Mouse (Mus musculus): ENCODE measurements around the gene Ccnh. TPM values are rescaled to one million over a fixed set of nuclear protein-coding genes. Genes with fewer than 3 reads are reported as not detected.

Ccnh gene
- polyA plus RNA-seq, 1 experiment, result 16.1 TPM

DNA sequence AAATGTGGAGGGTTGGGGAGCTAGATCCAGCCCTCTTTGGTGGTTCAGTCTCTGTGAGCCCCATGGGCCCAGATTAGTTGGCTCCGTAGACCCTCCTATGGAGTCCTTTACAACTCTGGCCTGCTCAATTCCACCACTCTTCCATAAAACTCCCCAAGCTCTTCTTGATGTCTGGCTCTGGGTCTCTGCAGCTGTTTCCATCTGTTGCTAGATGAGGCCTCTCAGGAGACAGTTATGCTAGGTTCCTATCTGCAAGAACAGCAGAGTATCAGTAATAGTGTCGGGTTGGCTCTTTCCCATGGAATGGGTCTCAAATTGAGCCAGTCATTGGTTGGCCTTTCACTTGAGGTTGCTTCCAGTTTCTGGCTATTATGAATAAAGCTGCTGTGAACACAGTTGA, 2.0 kb downstream of the Ccnh start:
- DNase-seq (ENCODE audit: low read depth in 1 of 2, low spot score in 2 of 2), result no peak
- H3K36me3 ChIP-seq (ENCODE audit: control insufficient read depth, insufficient read depth, low read length), result peaks cover 3% of the 10 kb centered on the region; the same call in 1 of the 2 replicates
- no peak for TF ChIP-seq CTCF (IDR thresholded peaks at IDR 0.05; ENCODE audit: extremely low read depth, insufficient read depth, insufficient read length, insufficient replicate concordance)
- no peak for TF ChIP-seq POLR2A (IDR thresholded peaks at IDR 0.05; ENCODE audit: low read depth, low read length)
- H3K27ac ChIP-seq (ENCODE audit: insufficient read depth, low read length), result no peak overlapping the region
- 90% methylated on average over 2 of the region's 2 CpGs for WGBS
- H3K27me3 ChIP-seq (ENCODE audit: control insufficient read depth, insufficient read depth, low read length), result no peaks in the 10 kb centered on the region
- H3K4me3 ChIP-seq (ENCODE audit: extremely low read depth, insufficient read depth, insufficient read length), result no peak overlapping the region
- no peaks in the 10 kb centered on the region for H3K4me1 ChIP-seq (ENCODE audit: control insufficient read depth, insufficient read depth, insufficient read length)

DNA sequence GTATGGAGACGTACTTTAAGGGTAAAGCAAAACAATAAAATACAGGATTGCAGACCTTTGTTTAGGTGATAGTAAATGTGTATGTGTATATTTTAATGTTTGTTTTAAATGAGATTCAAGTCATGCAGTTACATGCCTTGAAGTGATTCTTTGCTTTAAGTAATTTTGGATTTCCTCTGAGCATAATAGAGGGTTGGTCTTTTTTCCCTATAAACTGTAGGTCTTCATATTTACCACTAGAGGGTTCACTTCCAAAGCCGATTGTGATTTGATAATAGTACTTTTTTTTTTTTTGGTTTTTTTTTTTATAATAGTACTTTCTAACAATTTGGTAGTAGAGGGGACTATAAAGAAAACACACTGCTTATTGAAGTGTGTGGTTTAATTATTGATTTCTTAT, 18.3 kb downstream of the Ccnh start:
- no peak overlapping the region for H3K27ac ChIP-seq (ENCODE audit: insufficient read depth, low read length)
- H3K36me3 ChIP-seq (ENCODE audit: control insufficient read depth, insufficient read depth, low read length), result peaks cover 12% of the 10 kb centered on the region

DNA sequence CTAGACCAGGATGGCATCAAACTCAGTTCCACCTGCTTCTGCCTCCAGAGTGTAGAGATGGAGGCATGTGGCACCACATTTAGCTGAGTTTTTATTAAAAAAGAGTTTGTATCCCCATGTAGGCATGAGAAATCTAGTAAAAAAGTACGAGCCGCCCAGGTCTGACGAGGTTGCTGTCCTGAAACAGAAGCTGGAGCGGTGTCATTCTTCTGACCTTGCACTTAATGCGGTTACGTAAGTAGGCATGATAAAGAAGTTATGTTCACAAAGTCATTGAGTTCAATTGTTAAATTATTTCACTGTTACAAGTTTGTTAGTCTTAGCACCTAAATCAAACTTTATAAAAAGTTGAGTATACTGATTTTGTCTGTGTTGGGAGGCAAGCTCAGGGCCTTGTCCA, 19.4 kb downstream of the Ccnh start:
- no peak for DNase-seq (ENCODE audit: low read depth in 1 of 2, low spot score in 2 of 2)
- no peak overlapping the region for H3K4me3 ChIP-seq (ENCODE audit: extremely low read depth, insufficient read depth, insufficient read length)
- no peak overlapping the region for H3K27ac ChIP-seq (ENCODE audit: insufficient read depth, low read length)
- H3K4me1 ChIP-seq (ENCODE audit: control insufficient read depth, insufficient read depth, insufficient read length), result no peaks in the 10 kb centered on the region
- 98% methylated on average over 6 of the region's 6 CpGs for WGBS
- peaks cover 11% of the 10 kb centered on the region for H3K36me3 ChIP-seq (ENCODE audit: control insufficient read depth, insufficient read depth, low read length)
- TF ChIP-seq CTCF (IDR thresholded peaks at IDR 0.05; ENCODE audit: extremely low read depth, insufficient read depth, insufficient read length, insufficient replicate concordance) (no peak), POLR2A (IDR thresholded peaks at IDR 0.05; ENCODE audit: low read depth, low read length) (no peak)
- H3K27me3 ChIP-seq (ENCODE audit: control insufficient read depth, insufficient read depth, low read length), result no peaks in the 10 kb centered on the region

More for the DNA sequence above, 18.3 kb downstream of the Ccnh start:
- Histone ChIP-seq H3K27me3 (ENCODE audit: control insufficient read depth, insufficient read depth, low read length) (no peaks in the 10 kb centered on the region), H3K4me1 (ENCODE audit: control insufficient read depth, insufficient read depth, insufficient read length) (no peaks in the 10 kb centered on the region), H3K4me3 (ENCODE audit: extremely low read depth, insufficient read depth, insufficient read length) (no peak overlapping the region)
- no peak for DNase-seq (ENCODE audit: low read depth in 1 of 2, low spot score in 2 of 2)
- WGBS, result 55% methylated on average over 2 of the region's 2 CpGs
- TF ChIP-seq CTCF (IDR thresholded peaks at IDR 0.05; ENCODE audit: extremely low read depth, insufficient read depth, insufficient read length, insufficient replicate concordance) (no peak), POLR2A (IDR thresholded peaks at IDR 0.05; ENCODE audit: low read depth, low read length) (no peak)

DNA sequence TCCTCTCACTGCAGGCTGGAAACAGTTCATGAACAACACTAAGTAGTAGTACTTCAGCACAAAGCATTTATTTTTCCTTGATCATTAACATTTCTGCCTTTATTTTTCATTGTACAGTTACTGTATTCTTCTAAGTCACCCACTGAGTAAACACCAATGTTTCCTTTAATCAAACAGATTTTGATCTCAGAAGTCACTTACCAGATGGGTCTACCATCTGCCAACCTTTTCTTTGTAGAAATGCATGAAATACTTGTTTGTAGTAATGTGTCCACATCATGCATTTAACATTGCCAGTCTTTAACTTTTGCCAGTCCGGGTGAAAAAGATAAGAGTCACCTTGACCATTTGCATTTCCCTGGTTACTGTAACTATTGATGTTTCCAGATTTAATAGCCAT, 21.1 kb downstream of the Ccnh start:
- H3K27ac ChIP-seq (ENCODE audit: insufficient read depth, low read length), result no peak overlapping the region
- H3K36me3 ChIP-seq (ENCODE audit: control insufficient read depth, insufficient read depth, low read length), result peaks cover 13% of the 10 kb centered on the region
- WGBS, result 83% methylated on average over 1 of the region's 1 CpGs
- H3K4me1 ChIP-seq (ENCODE audit: control insufficient read depth, insufficient read depth, insufficient read length), result no peaks in the 10 kb centered on the region
- no peak for TF ChIP-seq POLR2A (IDR thresholded peaks at IDR 0.05; ENCODE audit: low read depth, low read length)
- no peak for DNase-seq (ENCODE audit: low read depth in 1 of 2, low spot score in 2 of 2)
- H3K27me3 ChIP-seq (ENCODE audit: control insufficient read depth, insufficient read depth, low read length), result no peaks in the 10 kb centered on the region
- no peak overlapping the region for H3K4me3 ChIP-seq (ENCODE audit: extremely low read depth, insufficient read depth, insufficient read length)

DNA sequence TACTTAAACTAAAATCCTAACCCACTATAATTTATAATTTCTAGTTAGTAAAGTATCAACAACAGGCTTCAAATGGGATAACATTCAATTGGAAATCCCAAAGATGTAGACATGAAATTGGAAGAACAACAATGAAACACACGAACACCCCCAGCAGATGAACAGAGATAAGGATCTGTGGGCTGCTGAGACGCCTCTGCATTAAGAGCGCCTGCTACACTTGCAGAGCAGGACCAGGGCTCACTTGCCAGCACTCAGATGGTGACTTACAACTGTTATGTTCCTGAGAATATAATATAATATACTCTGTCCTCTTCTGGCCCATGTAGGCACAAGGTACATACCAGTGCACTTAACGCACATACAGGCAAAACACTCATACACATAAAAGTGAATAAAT, 29.4 kb downstream of the Ccnh start:
- peaks cover 15% of the 10 kb centered on the region for H3K36me3 ChIP-seq (ENCODE audit: control insufficient read depth, insufficient read depth, low read length)
- DNase-seq (ENCODE audit: low read depth in 1 of 2, low spot score in 2 of 2), result no peak
- no peaks in the 10 kb centered on the region for H3K27me3 ChIP-seq (ENCODE audit: control insufficient read depth, insufficient read depth, low read length)
- no peaks in the 10 kb centered on the region for H3K4me1 ChIP-seq (ENCODE audit: control insufficient read depth, insufficient read depth, insufficient read length)
- WGBS, result 80% methylated on average over 4 of the region's 4 CpGs
- no peak overlapping the region for H3K4me3 ChIP-seq (ENCODE audit: extremely low read depth, insufficient read depth, insufficient read length)
- no peak overlapping the region for H3K27ac ChIP-seq (ENCODE audit: insufficient read depth, low read length)
- TF ChIP-seq CTCF (IDR thresholded peaks at IDR 0.05; ENCODE audit: extremely low read depth, insufficient read depth, insufficient read length, insufficient replicate concordance) (no peak), POLR2A (IDR thresholded peaks at IDR 0.05; ENCODE audit: low read depth, low read length) (no peak)

DNA sequence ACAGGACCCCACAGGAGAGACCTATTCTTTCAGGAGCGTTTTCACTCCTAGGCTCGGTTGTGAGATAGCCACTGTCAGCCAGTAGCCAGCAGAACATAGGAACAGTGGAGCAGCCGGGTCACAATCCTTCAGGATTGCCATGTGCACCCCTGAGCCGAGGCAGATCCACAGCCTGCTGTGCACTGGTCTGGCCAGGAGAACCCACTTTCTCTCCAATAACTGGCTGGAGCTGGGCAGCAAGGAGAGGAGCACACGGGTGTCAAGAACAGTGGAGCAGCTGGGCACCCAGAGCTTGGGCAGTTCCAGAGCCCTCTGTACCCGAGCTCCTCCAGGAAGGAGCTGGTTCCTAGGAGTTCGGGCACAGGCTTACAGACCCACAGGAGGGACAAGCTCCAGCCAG, 49.6 kb downstream of the Ccnh start:
- no peak for TF ChIP-seq CTCF (IDR thresholded peaks at IDR 0.05; ENCODE audit: extremely low read depth, insufficient read depth, insufficient read length, insufficient replicate concordance)
- TF ChIP-seq POLR2A (IDR thresholded peaks at IDR 0.05; ENCODE audit: low read depth, low read length), result no peak
- H3K36me3 ChIP-seq (ENCODE audit: control insufficient read depth, insufficient read depth, low read length), result peaks cover 3% of the 10 kb centered on the region
- no peaks in the 10 kb centered on the region for H3K4me1 ChIP-seq (ENCODE audit: control insufficient read depth, insufficient read depth, insufficient read length)
- DNase-seq (ENCODE audit: low read depth in 1 of 2, low spot score in 2 of 2), result no peak
- H3K4me3 ChIP-seq (ENCODE audit: extremely low read depth, insufficient read depth, insufficient read length), result no peak overlapping the region
- no peaks in the 10 kb centered on the region for H3K27me3 ChIP-seq (ENCODE audit: control insufficient read depth, insufficient read depth, low read length)
- no peak overlapping the region for H3K27ac ChIP-seq (ENCODE audit: insufficient read depth, low read length)
- 94% methylated on average over 7 of the region's 7 CpGs for WGBS

Other genes starting within 250 kb of the Ccnh start
- gene Rasa1, start 99.7 kb downstream of the Ccnh start, polyA plus RNA-seq (2012; rRNA removed), result 4.5 and 5.2 TPM in 2 replicates